Mouse (Mus musculus): Measurements from ENCODE around the gene 1700028P14Rik. TPM values are rescaled to one million over a fixed set of nuclear protein-coding genes. Genes with fewer than 3 reads are reported as not detected.

1700028P14Rik gene
- polyA plus RNA-seq, 1 experiment = not detected

- no peak for TF ChIP-seq SRF (IDR thresholded peaks at IDR 0.05; ENCODE audit: control insufficient read depth, insufficient read length, low read depth)
- no peak for TF ChIP-seq POLR2AphosphoS2 (IDR thresholded peaks at IDR 0.05; ENCODE audit: insufficient read length, low read depth)
- no peak for TF ChIP-seq TCF12 (IDR thresholded peaks at IDR 0.05; ENCODE audit: insufficient read depth, poor library complexity, severe bottlenecking)
- TF ChIP-seq MYOG (IDR thresholded peaks at IDR 0.05; ENCODE audit: control insufficient read depth in 1 of 3, insufficient read depth in 1 of 3, insufficient read length in 2 of 3, low read depth in 2 of 3) = no peak
- Histone ChIP-seq H3K79me2 (ENCODE audit: control insufficient read depth, insufficient read depth) (no peaks in the 10 kb centered on the region), H3K36me3 (ENCODE audit: control insufficient read depth, insufficient read depth) (no peaks in the 10 kb centered on the region), H3K27me3 (ENCODE audit: control insufficient read depth, insufficient read depth, insufficient read length) (no peaks in the 10 kb centered on the region), H3ac (ENCODE audit: control insufficient read depth, insufficient read length) (no peak overlapping the region), H3K4me3 (no peak overlapping the region), H3K4me2 (ENCODE audit: low read depth) (no peak overlapping the region)
Measured at GRCm38 (mm10) chr19:23631611-23632492, 20.8 kb downstream of the 1700028P14Rik start.

GRCm38 (mm10) chr19:23614268-23614667 is 38.3 kb downstream of the 1700028P14Rik start:
- peaks cover 5% of the 10 kb centered on the region for H3K27me3 ChIP-seq (ENCODE audit: control insufficient read depth, insufficient read depth, insufficient read length)
- H3K36me3 ChIP-seq (ENCODE audit: control insufficient read depth, insufficient read depth) = no peaks in the 10 kb centered on the region
- H3K79me2 ChIP-seq (ENCODE audit: control insufficient read depth, insufficient read depth) = no peaks in the 10 kb centered on the region
- no peak overlapping the region for H3ac ChIP-seq (ENCODE audit: control insufficient read depth, insufficient read length)
- no peak overlapping the region for H3K4me3 ChIP-seq
- TF ChIP-seq CEBPB (IDR thresholded peaks at IDR 0.05; ENCODE audit: insufficient read depth, poor library complexity, severe bottlenecking) (no peak), MYOD1 (IDR thresholded peaks at IDR 0.05; ENCODE audit: control insufficient read depth in 1 of 3, insufficient read length in 2 of 3, low read depth in 2 of 3) (no peak), E2F4 (IDR thresholded peaks at IDR 0.05; ENCODE audit: insufficient read depth) (no peak), USF1 (IDR thresholded peaks at IDR 0.05; ENCODE audit: low read depth) (no peak)
- no peak overlapping the region for H3K4me2 ChIP-seq (ENCODE audit: low read depth)

- H3K4me2 ChIP-seq (ENCODE audit: low read depth) = no peak overlapping the region
- TF ChIP-seq MAX (IDR thresholded peaks at IDR 0.05; ENCODE audit: low read depth) (no peak), CEBPB (IDR thresholded peaks at IDR 0.05; ENCODE audit: insufficient read depth, poor library complexity, severe bottlenecking) (no peak)
- H3K4me3 ChIP-seq = no peak overlapping the region
- no peaks in the 10 kb centered on the region for H3K79me2 ChIP-seq (ENCODE audit: control insufficient read depth, insufficient read depth)
- no peak overlapping the region for H3ac ChIP-seq (ENCODE audit: control insufficient read depth, insufficient read length)
- H3K36me3 ChIP-seq (ENCODE audit: control insufficient read depth, insufficient read depth) = no peaks in the 10 kb centered on the region
- peaks cover 5% of the 10 kb centered on the region for H3K27me3 ChIP-seq (ENCODE audit: control insufficient read depth, insufficient read depth, insufficient read length)
Measured at GRCm38 (mm10) chr19:23609724-23610123, 42.9 kb downstream of the 1700028P14Rik start.

- Histone ChIP-seq H3K4me3 (no peak overlapping the region), H3K4me2 (ENCODE audit: low read depth) (no peak overlapping the region), H3ac (ENCODE audit: control insufficient read depth, insufficient read length) (no peak overlapping the region), H3K79me2 (ENCODE audit: control insufficient read depth, insufficient read depth) (no peaks in the 10 kb centered on the region), H3K36me3 (ENCODE audit: control insufficient read depth, insufficient read depth) (no peaks in the 10 kb centered on the region), H3K27me3 (ENCODE audit: control insufficient read depth, insufficient read depth, insufficient read length) (peaks cover 5% of the 10 kb centered on the region)
- no peak for TF ChIP-seq MAX (IDR thresholded peaks at IDR 0.05; ENCODE audit: low read depth)
Measured at GRCm38 (mm10) chr19:23607951-23608350, 44.7 kb downstream of the 1700028P14Rik start.

DNA sequence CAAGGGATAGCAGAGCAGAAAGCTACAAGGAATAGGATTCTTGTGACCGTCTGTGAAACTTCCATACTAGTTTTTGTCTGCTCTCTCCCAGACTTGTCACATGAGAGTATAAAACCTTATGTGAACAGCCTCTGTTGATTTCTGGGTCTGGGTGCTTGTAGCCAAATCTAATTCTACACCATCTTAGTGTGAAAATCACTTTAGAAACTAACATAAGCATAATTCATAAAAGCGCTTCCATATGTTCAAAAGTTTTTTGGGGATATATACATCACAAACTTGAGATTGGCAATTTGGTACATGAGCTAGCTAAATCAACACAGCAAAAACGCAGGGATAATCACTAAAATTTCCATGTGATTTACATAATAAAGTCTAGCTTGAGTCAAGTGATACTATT is 57.7 kb downstream of the 1700028P14Rik start:
- TF ChIP-seq MYOG (IDR thresholded peaks at IDR 0.05; ENCODE audit: control insufficient read depth in 1 of 3, insufficient read depth in 1 of 3, insufficient read length in 2 of 3, low read depth in 2 of 3) (no peak), MAX (IDR thresholded peaks at IDR 0.05; ENCODE audit: low read depth) (no peak), TCF12 (IDR thresholded peaks at IDR 0.05; ENCODE audit: insufficient read depth, poor library complexity, severe bottlenecking) (no peak), TCF3 (IDR thresholded peaks at IDR 0.05; ENCODE audit: insufficient read length, low read depth) (no peak), MYOD1 (IDR thresholded peaks at IDR 0.05; ENCODE audit: control insufficient read depth in 1 of 3, insufficient read length in 2 of 3, low read depth in 2 of 3) (no peak), SRF (IDR thresholded peaks at IDR 0.05; ENCODE audit: control insufficient read depth, insufficient read length, low read depth) (no peak), CEBPB (IDR thresholded peaks at IDR 0.05; ENCODE audit: insufficient read depth, poor library complexity, severe bottlenecking) (no peak)

GRCm38 (mm10) chr19:23578606-23579355 is 73.8 kb downstream of the 1700028P14Rik start:
- H3ac ChIP-seq (ENCODE audit: control insufficient read depth, insufficient read length) = no peak overlapping the region
- no peak overlapping the region for H3K4me3 ChIP-seq
- no peaks in the 10 kb centered on the region for H3K36me3 ChIP-seq (ENCODE audit: control insufficient read depth, insufficient read depth)
- TF ChIP-seq MYOD1 (IDR thresholded peaks at IDR 0.05; ENCODE audit: control insufficient read depth in 1 of 3, insufficient read length in 2 of 3, low read depth in 2 of 3) (peak in 2 of 3 experiments; percentile 26 to 38), CEBPB (IDR thresholded peaks at IDR 0.05; ENCODE audit: insufficient read depth, poor library complexity, severe bottlenecking) (no peak)
- no peaks in the 10 kb centered on the region for H3K79me2 ChIP-seq (ENCODE audit: control insufficient read depth, insufficient read depth)
- H3K27me3 ChIP-seq (ENCODE audit: control insufficient read depth, insufficient read depth, insufficient read length) = no peaks in the 10 kb centered on the region
- peak overlapping the region; percentile 34 for H3K4me2 ChIP-seq (ENCODE audit: low read depth)

More for the DNA sequence above, 57.7 kb downstream of the 1700028P14Rik start:
- Histone ChIP-seq H3ac (ENCODE audit: control insufficient read depth, insufficient read length) (no peak overlapping the region), H3K4me2 (ENCODE audit: low read depth) (no peak overlapping the region), H3K4me3 (no peak overlapping the region), H3K79me2 (ENCODE audit: control insufficient read depth, insufficient read depth) (no peaks in the 10 kb centered on the region), H3K27me3 (ENCODE audit: control insufficient read depth, insufficient read depth, insufficient read length) (no peaks in the 10 kb centered on the region), H3K36me3 (ENCODE audit: control insufficient read depth, insufficient read depth) (no peaks in the 10 kb centered on the region)

Data from myocyte (in vitro differentiated cells).